Mouse (Mus musculus): Measurements from ENCODE around the gene Tnrc6b.
A peak's percentile ranks its signal among the peaks of the same experiment; 100 is the strongest.
"Not testable (repeated sequence)": the region's sequence is repeated elsewhere in the genome, so short reads cannot be mapped to it uniquely, and the experiment has no call there.

The Tnrc6b gene

DNA sequence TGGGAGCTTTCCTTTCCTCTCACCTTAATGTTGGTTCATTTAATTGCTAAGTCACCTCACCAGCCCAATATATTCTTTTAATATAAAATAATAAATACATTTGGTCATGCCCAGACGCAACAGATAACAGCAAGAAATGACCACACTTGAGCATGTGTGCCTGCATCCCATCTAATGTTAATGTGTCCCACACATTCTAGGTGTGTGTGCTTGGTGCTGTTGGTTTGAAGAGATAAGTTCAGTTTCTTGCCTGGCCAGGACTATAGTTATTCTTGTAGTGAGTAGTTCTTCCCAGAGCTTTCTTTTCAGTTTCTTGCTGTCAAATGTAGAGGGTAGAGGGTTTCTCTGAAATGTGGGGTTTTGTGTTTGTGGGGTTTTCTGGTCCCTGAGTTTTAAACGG lies 133.8 kb downstream of the Tnrc6b start:
- no peak for DNase-seq (ENCODE audit: low spot score in 2 of 2)

DNA sequence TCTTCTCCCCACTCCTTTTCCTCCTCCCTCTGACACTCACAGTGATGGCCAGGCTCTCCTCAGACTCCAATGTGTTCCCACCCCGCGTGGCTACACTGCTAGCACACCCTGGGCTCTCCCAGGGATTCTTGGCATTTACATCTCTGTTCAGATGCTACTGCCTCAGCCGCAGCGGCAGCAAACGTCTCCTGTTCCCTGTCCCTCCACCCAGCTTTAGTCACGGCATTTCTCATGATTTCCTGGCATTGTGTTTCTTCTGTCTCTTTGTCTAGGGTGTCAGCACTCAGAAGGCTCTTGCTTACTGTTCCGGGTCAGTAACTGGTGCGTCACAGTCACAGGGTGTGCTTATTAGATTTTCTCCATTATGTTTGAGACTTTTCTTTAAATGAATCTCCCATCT lies 138.9 kb downstream of the Tnrc6b start:
- no peak for DNase-seq (ENCODE audit: low spot score in 2 of 2)

DNA sequence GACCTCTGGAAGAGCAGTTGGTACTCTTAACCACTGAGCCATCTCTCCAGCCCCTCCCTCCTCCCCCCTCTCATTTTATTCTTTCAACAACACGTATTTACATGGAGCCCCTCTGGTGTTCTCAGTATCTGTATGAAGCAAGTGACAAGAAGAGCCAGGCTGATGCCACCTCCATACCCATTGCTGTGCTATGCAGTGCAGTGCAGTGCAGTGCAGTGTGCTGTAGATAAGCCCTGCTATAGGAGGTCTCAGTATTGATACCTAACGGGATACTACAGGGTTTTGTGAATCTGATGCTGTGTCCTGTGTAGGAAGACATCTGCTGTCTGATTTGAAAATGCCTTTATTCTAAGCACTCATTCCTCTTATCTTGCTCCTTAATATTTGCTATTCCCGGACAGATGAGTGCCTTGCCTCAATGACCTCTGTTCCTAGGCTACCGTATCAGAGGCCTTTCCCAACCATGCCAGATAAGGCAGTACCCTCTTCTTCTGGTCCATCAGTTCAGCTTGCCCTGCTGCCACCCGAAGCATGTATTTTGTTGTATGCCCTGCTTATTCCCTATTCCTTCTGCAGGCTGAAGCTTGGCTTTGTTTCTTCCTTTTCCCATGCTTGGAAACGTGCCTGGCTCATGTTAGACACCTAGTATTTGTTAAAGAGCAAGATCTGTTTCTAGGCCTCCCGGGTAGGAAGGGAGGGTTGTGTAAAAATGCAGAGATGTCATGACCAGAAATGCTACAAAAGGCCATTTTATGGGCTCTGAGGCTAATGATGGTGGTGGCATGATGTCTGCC lies 139.8 kb downstream of the Tnrc6b start:
- DNase-seq (ENCODE audit: low spot score in 2 of 2) = no peak

DNA sequence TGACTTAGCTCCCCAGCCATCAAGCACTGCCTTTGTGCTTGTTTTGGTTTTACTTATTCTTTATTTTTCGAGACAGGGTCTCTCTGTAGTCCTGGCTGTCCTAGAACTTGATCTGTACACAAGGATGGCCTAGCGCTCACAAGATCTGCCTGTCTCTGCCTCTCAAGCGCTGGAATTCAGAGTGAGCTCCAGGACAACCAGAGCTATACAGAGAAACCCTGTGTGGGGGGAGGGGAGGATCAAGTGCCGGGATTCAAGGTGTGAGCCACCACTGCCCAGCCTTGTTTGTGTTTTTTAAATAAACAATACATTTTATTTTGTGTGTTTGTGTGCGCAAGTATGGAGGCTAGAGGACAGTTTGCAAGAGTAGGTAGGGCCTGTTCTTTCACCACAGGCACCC lies 141.0 kb downstream of the Tnrc6b start:
- no peak for DNase-seq (ENCODE audit: low spot score in 2 of 2)

DNA sequence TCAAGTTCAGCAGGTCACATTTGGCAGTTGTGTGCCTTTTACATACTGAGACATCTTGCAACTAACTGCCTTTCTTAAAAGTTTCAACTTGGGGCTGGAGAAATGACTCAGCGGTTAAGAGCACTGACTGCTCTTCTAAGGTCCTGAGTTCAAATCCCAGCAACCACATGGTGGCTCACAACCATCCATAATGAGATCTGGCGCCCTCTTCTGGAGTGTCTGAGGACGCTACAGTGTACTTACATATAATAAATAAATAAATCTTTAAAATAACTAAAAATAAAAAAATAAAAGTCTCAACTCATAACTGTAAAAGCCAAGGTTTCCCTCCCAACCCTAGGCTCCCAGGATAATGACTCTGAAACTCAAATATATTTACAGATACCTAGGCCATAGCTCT lies 141.4 kb downstream of the Tnrc6b start:
- not testable (repeated sequence) for DNase-seq (ENCODE audit: low spot score in 2 of 2)

DNA sequence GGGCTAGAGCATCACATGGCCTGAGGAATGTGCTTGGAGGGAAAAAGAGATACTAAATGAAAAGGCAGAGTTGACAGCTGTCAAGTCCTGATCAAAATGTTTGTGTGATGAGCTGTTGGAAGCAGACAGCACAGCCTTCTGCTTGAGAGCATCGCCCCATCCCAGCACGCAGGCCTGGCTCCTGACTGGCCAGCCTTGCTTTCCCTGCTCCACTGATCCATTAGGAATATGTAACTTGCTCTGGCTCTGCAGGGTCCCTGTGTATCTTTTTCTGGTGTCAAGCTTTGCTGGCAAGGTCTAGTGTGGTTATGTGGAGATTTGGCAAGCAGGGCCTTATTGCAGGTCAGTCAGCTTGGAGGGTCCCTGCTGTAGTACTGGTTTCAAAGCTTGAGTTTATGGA lies 148.3 kb downstream of the Tnrc6b start:
- no peak for DNase-seq (ENCODE audit: low spot score in 2 of 2)

DNA sequence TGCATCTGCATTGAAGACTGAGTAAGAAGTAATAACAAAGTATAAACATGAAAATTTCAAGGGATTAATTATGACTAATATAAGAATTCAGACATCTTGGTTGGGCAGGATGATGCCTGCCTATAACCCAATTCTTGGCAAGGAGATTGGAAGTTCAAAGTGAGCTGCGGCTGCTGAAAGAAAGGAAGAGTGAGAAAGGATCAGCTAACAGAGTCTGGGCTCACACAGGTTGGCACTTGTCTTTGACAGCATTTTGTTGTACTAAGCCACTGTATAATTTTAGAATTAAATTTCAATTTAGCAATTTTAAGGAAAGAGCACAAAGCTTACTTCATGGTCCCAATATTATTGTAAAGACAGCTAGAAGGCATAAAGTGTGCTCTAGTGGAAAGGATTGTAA lies 150.2 kb downstream of the Tnrc6b start:
- no peak for DNase-seq (ENCODE audit: low spot score in 2 of 2)

DNA sequence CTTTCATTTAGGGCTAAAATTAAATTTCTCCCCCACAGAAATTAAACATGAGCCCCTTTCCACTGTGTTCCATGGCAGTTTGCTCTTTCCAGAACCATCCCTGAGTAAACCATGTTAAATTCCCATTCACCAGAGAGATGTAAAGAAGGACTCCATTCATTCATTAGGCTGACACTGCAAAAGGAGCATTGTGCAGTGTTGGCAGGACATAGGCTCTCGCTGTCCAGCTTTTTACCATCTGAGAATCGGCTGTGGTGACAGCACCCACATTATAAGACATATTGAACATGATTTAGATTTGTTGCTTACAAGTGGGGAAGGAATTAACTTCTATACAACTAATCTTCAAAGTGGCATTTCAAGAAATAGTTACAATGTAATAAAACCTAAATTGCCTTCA lies 150.9 kb downstream of the Tnrc6b start:
- DNase-seq (ENCODE audit: low spot score in 2 of 2) = no peak

DNA sequence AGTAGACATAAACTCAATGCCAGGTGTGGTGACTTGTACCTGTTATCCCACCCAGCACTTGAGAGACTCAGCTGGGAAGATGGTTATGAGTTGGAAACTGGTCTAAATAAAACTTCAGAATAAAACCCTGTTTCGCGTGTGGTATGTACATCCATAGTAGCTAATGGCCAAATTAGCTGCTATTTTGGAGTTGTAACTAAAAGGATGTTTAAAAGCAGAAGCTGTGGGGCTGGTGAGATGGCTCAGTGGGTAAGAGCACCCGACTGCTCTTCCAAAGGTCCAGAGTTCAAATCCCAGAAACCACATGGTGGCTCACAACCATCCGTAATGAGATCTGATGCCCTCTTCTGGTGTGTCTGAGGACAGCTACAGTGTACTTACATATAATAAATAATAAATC lies 157.5 kb downstream of the Tnrc6b start:
- not testable (repeated sequence) for DNase-seq (ENCODE audit: low spot score in 2 of 2)

DNA sequence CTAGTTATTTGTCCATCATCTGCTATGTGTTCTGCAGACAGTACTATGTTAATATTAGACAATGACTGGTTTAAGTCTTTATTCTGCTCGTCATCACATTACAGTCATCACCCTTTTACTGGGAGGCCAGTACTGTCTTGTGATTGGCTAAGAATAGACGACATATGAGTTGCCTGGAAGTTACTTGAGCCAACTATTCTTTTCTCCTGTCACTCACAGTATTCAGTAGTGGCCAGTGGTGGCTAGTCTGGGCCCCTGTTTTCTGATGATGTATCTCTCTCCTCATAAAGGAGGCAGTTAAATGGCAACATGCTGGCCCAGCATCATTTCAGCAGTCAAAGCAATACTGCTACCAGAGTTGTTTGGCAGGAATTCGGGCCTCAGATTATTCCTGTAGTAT lies 163.6 kb downstream of the Tnrc6b start:
- DNase-seq (ENCODE audit: low spot score in 2 of 2) = no peak

DNA sequence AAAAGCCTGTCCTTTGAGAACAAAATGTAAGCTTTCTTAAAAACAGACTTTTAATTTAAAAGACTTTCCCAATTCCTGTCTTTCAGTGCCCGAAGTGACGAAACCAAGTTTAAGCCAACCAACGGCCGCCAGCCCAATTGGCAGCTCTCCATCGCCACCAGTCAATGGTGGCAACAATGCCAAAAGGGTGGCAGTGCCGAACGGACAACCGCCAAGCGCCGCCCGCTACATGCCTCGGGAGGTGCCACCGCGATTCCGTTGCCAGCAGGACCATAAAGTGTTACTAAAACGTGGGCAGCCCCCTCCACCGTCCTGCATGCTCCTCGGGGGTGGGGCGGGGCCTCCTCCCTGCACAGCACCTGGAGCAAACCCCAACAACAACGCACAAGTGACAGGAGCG lies 165.1 kb downstream of the Tnrc6b start:
- no peak for DNase-seq (ENCODE audit: low spot score in 2 of 2)

DNA sequence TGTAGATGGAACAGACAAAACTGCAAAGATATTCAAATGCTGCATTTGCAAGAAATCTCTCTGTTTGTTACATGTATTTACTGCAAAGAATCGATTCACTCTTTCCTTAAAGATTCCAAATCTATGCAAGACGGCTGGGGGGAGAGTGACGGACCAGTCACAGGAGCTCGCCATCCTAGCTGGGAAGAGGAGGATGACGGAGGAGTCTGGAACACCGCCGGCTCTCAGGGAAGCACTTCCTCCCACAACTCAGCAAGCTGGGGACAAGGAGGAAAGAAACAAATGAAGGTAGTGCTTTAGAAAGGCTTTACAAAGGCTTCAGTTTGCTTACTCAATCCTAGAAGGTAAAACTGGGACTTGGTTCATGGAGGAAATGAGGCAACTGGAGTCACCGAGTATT lies 173.0 kb downstream of the Tnrc6b start:
- no peak for DNase-seq (ENCODE audit: low spot score in 2 of 2)

DNA sequence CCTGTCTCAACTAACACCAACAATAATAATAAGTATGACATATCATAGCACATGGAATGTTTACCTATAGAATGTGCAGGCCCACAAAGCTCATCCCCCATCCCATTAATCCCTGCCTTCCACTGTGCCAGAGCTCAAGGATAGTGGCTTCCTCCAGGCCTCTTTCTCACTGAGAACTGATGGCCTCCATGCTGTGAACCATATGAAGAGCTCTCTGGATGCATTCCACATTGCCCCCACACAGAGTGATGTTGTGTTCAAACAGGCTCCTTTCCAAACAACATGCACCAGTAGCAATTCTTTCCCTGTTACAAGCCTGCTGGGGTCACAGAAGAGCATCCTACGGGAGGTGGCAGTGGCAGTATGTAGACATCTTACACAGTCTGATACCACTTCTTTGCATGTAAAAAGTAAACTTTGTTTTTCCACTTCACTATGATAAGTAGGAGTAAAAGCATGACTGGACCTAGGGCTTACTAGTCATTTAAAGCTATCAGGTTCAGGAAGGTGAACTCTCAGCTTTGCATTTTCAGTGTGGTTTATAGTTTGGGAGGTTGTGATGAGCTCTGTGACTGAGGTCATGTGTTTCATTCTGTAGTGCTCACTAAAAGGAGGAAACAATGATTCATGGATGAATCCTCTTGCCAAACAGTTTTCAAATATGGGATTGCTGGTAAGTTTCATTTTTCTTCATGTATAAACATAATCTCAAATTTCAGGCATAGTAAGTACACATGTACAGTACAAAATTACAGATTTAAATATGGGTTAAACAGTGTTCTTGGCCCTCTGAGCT lies 175.4 kb downstream of the Tnrc6b start:
- no peak for DNase-seq (ENCODE audit: low spot score in 2 of 2)

DNA sequence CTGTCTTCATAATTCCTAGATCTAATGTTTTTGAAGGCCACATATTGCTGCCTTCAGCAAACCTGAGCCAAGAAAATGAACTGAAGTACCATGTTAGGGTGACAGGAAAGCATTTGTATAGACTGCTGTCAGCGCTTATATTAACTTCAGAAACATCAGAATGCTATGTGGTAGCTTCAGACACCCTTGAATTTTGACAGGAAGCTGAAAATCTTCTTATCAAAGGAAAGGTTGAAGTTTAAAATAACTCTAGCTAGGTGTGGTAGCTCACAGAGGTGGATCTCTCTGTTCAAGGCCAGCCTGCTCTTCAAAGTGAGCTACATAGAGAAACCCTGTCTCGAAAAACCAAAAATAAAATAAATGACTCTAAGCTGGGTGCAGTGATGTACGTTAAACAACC lies 181.2 kb downstream of the Tnrc6b start:
- DNase-seq (ENCODE audit: low spot score in 2 of 2) = no peak

DNA sequence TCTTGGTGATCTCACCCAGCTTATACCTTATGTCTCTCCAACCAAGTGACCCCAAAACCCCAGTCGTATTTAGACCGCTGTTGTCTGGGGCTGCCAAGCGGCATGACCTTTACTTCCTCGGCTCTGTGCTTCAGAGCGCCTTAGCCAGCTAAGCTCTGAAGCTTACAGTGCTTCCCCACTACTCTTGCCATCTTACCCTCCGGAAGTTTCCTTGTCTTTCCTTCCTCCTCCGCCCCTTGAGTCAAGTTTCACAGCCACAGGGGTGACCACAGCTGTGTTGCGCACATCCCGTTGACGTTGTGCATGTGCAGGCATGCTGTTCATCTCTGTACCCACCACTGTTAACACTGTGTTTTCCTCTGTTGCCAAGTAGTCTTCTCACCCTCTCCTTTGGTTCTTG lies 185.6 kb downstream of the Tnrc6b start:
- DNase-seq (ENCODE audit: low spot score in 2 of 2) = peak in 1 of 2 experiments; percentile 55

DNA sequence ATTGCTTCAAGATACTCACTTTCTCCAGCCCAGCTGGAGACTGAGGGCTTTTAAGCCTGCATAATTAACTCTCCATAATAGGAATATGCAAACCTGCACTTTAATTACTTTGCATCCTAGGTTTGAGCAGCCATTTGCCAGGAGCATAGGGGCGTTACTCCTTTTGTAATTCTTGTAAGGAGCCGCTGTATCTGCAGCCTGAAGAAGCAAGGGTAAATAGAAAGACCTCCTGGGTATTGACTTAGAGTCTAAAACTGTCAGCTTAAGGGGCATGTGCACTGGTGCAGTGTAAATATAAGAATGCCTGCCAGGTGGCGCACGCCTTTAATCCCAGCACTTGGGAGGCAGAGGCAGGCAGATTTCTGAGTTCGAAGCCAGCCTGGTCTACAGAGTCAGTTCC lies 186.8 kb downstream of the Tnrc6b start:
- DNase-seq (ENCODE audit: low spot score in 2 of 2) = no peak

DNA sequence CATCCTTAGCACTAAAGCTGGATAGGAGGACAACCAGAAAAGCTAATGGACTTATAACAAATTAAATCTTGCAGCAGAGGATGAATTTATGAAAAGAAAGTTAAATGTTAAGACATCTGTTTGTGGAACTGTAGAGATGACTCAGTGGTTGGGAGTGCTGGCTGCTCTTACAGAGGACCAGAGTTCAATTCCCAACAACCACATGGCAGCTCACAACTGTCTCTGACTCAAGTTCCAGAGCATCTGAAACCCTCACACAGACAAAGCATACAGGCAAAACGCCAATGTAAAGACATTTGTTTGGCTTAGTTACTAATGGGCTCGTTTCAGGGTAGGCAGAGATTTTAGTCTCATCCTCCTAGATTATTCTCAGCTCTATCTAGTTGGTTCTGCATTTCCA lies 188.7 kb downstream of the Tnrc6b start:
- DNase-seq (ENCODE audit: low spot score in 2 of 2) = no peak

DNA sequence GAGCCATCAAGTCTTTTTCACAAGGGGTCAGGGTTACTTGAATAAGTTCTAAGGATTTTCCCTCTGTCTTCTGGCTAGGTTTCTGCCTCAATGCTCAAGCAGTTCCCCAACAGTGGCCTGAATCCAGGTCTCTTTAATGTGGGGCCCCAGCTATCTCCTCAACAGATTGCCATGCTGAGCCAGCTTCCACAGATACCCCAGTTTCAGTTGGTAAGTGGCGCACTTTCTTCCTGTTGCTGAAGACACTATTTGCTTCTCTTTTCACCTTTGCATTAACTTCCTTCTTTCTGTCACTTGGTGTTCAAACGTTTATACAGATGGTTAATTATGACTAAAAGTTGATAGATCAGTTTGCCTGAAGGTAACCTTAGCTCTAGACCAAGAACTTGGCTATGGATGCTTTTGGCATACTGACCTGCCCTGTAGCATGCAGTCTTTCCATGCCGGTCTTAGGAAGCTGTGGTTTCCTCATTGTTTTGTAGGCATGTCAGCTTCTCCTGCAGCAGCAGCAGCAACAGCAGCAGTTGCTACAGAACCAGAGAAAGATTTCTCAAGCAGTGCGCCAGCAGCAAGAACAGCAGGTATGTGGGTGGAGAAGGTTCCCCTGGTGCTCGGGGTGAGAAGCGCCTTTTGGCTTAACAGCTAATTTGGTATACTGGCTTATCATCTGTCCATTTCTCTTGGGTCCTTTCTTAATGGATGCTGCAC lies 190.8 kb downstream of the Tnrc6b start:
- DNase-seq (ENCODE audit: low spot score in 2 of 2) = no peak

DNA sequence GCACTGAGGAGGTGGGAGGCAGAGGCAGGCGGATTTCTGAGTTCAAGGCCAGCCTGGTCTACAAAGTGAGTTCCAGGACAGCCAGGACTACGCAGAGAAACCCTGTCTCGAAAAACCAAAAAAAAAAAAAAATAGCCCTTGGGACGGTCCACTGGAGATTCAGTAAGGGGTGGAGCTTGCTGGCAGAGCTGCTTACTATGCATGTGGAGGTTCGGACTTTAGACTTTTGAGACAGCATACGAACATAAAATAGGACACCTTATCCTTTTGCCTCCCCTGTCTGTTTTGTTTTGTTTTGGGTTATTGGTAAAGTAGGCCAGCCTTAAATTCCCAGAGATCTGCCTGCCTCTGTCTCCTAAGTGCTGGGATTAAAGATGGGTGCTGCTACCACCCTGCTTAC lies 193.7 kb downstream of the Tnrc6b start:
- DNase-seq (ENCODE audit: low spot score in 2 of 2) = not testable (repeated sequence)

DNA sequence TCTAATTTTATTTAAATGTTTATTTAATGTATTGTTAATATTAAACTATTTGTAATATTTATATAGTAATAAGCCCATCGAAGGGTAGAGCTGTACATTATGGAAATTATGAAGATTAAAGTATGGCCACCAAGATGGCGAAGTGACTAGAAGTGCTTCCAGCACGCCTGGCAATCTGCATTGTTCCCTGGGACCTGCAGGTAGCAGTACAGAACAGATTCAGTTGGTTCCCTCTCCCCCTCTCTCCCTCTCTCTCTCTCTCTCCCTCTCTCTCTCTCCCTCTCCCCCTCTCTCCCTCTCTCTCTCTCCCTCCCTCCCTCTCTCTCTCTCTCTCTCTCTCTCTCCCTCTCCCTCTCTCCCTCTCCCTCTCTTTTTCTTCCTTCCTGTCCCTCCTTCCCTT lies 199.1 kb downstream of the Tnrc6b start:
- DNase-seq (ENCODE audit: low spot score in 2 of 2) = peak in 1 of 2 experiments; percentile 42

DNA sequence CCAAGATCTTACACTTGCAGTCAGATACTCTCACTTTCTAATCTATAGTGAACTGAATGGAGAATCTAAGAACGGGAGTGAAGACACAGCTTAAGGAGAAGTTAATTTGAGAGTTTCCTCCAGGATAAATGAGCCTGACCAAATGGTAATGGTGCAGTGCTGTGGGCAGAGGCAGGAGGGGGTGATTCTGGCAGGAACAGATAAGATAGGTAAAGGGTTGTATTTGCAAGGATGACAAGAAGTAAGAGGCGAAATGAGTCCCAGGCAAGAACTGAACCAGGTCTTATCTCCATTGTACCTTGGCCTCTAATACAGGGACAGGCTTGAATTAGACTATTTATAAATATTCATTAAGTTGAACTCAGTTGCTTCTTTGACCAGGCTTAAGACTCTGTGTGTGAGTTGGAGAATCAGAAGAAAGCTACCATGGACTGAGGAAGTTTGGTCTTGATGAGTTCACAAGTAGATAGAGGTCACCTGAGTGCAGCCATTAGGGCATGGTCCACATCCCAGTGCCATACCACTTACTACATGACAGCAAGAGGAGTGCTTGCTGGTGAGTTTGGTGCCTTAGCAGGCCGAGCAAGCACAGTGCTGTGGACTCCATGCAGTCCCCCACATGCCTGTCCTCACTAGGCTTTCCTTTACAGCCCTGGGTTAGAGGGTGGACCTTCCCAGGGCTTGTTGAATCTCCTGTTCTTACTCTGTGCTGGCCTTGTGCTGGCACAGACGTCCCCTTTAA lies 199.8 kb downstream of the Tnrc6b start:
- no peak for DNase-seq (ENCODE audit: low spot score in 2 of 2)

DNA sequence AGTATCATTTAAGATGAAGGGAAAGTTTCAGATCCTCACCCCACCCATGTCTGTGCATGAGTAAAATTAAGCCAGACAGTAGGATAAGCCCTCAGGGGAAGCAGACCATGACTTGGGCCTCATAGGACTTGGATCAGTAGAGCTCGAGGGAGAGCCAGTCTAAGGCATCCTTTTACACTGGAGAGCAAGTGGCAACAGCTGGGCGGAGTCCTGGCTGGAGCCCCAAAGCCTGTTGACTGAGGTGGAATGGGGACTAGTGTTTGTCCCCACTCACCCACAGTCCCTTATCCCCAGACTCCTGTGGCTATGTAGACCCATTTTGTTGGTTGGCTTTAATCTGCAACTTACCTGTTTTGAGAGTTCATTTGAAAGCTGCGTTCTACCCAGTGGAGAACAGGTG lies 201.1 kb downstream of the Tnrc6b start:
- no peak for DNase-seq (ENCODE audit: low spot score in 2 of 2)
